Mouse (Mus musculus): ENCODE measurements around the gene Kcnq1. TPM values are rescaled to one million over a fixed set of nuclear protein-coding genes. Genes with fewer than 3 reads are reported as not detected.
A peak's percentile ranks its signal among the peaks of the same experiment; 100 is the strongest.

Gene Kcnq1
- polyA plus RNA-seq, 2 experiments, result 1.5 to 1.7 TPM

DNA sequence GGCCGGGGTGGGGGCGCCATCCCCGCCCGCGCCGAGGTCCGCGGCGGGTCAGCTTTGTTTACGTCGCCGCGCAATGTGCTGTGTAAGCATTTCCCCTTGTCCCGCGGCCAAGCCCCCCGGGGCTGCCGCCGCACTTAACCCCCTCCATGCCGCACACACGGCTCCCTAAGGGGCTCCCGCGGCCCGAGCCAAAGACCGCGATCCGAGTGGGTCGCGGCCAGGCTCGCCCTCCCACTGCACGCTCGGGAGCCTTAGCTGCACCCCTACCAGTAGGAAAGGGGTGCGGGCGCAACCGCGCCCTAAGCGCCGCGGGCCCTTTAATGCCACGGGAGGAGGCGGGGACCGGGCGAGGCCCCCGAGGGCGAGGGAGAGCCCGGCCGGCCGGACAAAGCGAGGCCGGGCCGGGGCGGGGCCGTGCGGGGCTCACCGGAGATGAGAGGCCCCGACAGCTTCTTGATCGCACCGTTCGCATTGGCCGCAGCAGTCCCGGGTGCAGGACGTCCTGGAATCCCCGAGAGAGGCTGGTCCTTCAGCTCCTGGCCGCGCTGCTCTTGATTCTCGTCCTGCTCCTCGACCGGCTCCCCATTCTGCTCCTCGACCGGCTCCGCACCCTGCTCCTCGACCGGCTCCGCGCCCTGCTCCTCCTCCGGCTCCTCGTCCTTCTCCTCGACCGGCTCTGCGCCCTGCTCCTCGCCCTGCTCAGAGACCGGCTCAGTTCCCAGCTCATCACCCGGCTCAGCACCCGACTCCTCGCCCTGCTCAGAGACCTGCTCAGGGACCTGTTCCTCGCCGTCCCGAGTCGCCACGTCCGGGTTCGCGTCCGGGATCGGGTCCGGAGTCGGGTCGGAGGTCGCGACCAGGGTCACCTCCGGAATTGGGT lies 353.4 kb downstream of the Kcnq1 start:
- peak overlapping the region; percentile 86 for H3K9ac ChIP-seq (ENCODE audit: low read depth, low read length, severe bottlenecking)
- H3K4me2 ChIP-seq (replicated peaks; ENCODE audit: low read depth, low read length, severe bottlenecking), result peak overlapping the region; percentile 49
- 37% methylated on average over 73 of the region's 100 CpGs for whole genome bisulfite sequencing
- peak overlapping the region; percentile 66 for H3K4me3 ChIP-seq (replicated peaks; ENCODE audit: low read length)
- ATAC-seq (ENCODE audit: low FRiP score, low read depth), result no peak
- peaks cover 20% of the 10 kb centered on the region for H3K36me3 ChIP-seq (ENCODE audit: control insufficient read depth, insufficient read depth, low read length)
- peaks cover 26% of the 10 kb centered on the region for H3K9me3 ChIP-seq (ENCODE audit: control insufficient read depth, low read length)
- H3K4me1 ChIP-seq (ENCODE audit: control insufficient read depth, insufficient read depth, low read length), result peaks cover 13% of the 10 kb centered on the region
- no peaks in the 10 kb centered on the region for H3K27me3 ChIP-seq (ENCODE audit: control insufficient read depth, insufficient read depth, low read length)
- TF ChIP-seq POLR2A (IDR thresholded peaks at IDR 0.05; ENCODE audit: borderline replicate concordance, extremely low read depth, insufficient read depth, insufficient read length), result 0 out of 2 replicates have a peak, but pooled peaks have one; percentile 13
- peak overlapping the region; percentile 84 for H3K27ac ChIP-seq (replicated peaks; ENCODE audit: low read depth, low read length)
- no peak for DNase-seq (ENCODE audit: low spot score)

DNA sequence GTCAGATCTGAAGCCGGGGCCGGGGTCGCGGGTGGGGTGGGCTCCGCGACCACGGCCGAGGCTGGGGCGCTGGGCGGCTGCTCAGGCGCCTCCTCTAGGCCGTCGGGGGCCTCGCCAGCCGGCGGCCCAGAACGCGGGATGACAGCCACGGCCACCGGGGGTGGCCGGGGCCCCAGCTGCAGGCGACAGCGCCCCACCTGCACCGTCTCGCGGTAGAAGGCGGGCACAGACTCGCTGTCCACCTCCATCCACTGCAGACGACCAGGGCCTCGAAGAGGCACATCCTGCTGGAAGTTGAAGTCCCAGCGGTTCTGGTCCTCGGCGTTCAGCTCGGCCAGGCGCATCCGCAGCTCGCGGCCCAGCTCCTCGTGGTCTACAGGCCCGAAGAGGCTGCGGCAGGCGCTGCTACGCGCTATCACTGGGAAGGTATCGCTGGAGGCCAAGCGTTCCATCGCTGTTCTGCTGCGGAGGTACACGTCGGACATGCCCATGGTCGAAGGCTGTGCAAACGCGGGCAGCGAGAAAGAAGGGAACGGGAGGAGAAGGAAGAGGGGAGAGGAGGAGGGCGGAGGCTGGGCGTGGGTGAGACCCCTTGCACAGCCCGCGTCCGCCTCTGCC lies 354.2 kb downstream of the Kcnq1 start:
- H3K9me3 ChIP-seq (ENCODE audit: control insufficient read depth, low read length), result peaks cover 26% of the 10 kb centered on the region
- H3K36me3 ChIP-seq (ENCODE audit: control insufficient read depth, insufficient read depth, low read length), result peaks cover 20% of the 10 kb centered on the region
- H3K27me3 ChIP-seq (ENCODE audit: control insufficient read depth, insufficient read depth, low read length), result no peaks in the 10 kb centered on the region
- DNase-seq (ENCODE audit: low spot score) (no peak), ATAC-seq (ENCODE audit: low FRiP score, low read depth) (no peak)
- H3K4me3 ChIP-seq (replicated peaks; ENCODE audit: low read length), result peak overlapping the region; percentile 66
- H3K27ac ChIP-seq (replicated peaks; ENCODE audit: low read depth, low read length), result peak overlapping the region; percentile 84
- TF ChIP-seq POLR2A (IDR thresholded peaks at IDR 0.05; ENCODE audit: borderline replicate concordance, extremely low read depth, insufficient read depth, insufficient read length), result no peak
- peak overlapping the region; percentile 86 for H3K9ac ChIP-seq (ENCODE audit: low read depth, low read length, severe bottlenecking)
- H3K4me1 ChIP-seq (ENCODE audit: control insufficient read depth, insufficient read depth, low read length), result peaks cover 17% of the 10 kb centered on the region
- WGBS, result 35% methylated on average over 45 of the region's 60 CpGs
- H3K4me2 ChIP-seq (replicated peaks; ENCODE audit: low read depth, low read length, severe bottlenecking), result peak overlapping the region; percentile 49

DNA sequence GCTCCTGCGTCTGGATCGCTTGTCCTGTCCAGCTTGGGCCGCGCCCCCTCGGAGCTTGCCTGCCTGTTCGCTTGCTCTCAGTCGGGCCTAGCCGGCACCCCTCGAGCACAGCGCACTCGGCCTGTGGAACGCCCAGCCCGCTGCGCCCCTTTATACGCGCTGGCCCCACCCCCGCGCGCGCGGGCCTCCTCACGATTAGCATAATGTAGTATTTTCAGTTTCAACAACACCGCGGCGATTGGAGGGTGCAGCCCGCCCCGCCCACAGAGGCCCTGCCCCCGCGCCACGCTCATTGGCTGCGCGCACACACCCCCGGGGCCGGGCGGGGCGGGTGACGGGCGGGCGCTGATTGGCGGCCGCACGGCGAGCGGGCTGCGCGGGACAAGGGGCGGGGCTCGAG lies 354.7 kb downstream of the Kcnq1 start, which contains the start of gene Cdkn1c:
Gene Cdkn1c (minus strand): TSS at position 177 of the 400 bp plus-strand sequence.
- Histone ChIP-seq H3K4me3 (replicated peaks; ENCODE audit: low read length) (peak within 1 kb of the TSS; percentile 66), H3K4me2 (replicated peaks; ENCODE audit: low read depth, low read length, severe bottlenecking) (peak within 1 kb of the TSS; percentile 49), H3K4me1 (ENCODE audit: control insufficient read depth, insufficient read depth, low read length) (peaks cover 21% of the 10 kb centered on the region), H3K27ac (replicated peaks; ENCODE audit: low read depth, low read length) (peak within 1 kb of the TSS; percentile 84), H3K27me3 (ENCODE audit: control insufficient read depth, insufficient read depth, low read length) (no peaks in the 10 kb centered on the region), H3K9me3 (ENCODE audit: control insufficient read depth, low read length) (peaks cover 26% of the 10 kb centered on the region), H3K36me3 (ENCODE audit: control insufficient read depth, insufficient read depth, low read length) (peaks cover 20% of the 10 kb centered on the region), H3K9ac (ENCODE audit: low read depth, low read length, severe bottlenecking) (peak within 1 kb of the TSS; percentile 86)
- 30% methylated on average over 25 of the region's 48 CpGs for WGBS
- DNase-seq (ENCODE audit: low spot score) (peak; percentile 90), ATAC-seq (ENCODE audit: low FRiP score, low read depth) (peak; percentile 80)
- TF ChIP-seq POLR2A (IDR thresholded peaks at IDR 0.05; ENCODE audit: borderline replicate concordance, extremely low read depth, insufficient read depth, insufficient read length), result peak; percentile 99

DNA sequence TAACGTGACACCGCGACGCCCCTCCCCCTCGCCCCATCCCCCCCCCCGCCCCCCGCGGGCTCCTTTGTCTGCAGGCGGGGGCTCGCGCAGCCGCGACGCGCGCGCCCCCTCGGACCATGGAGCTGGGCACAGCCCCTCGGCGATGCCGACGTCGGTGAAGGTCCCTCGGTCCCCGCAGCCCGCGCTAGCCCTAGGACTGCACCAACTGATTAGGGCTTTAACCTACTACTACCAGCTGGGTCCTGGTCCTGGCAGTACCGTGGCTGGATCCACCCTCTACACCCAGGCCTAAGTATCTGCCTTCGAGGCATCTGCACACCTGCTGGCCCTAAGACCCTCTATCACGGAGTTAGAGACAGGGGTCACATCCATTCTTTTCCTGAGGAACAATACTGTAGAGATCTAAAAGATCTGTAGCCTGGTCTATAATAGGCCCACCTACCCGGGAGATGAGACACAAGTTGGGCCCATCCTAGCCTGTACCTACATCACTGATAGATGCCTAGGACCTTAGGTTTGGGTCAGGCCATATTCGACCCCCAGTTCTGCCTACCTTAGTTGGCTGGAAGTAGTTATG lies 355.2 kb downstream of the Kcnq1 start:
- no peak for TF ChIP-seq POLR2A (IDR thresholded peaks at IDR 0.05; ENCODE audit: borderline replicate concordance, extremely low read depth, insufficient read depth, insufficient read length)
- Histone ChIP-seq H3K4me1 (ENCODE audit: control insufficient read depth, insufficient read depth, low read length) (peaks cover 26% of the 10 kb centered on the region), H3K4me3 (replicated peaks; ENCODE audit: low read length) (peak overlapping the region; percentile 24), H3K9me3 (ENCODE audit: control insufficient read depth, low read length) (peaks cover 26% of the 10 kb centered on the region), H3K9ac (ENCODE audit: low read depth, low read length, severe bottlenecking) (peak overlapping the region; percentile 40; the same call in 1 of the 2 replicates), H3K27me3 (ENCODE audit: control insufficient read depth, insufficient read depth, low read length) (no peaks in the 10 kb centered on the region), H3K36me3 (ENCODE audit: control insufficient read depth, insufficient read depth, low read length) (peaks cover 20% of the 10 kb centered on the region), H3K27ac (replicated peaks; ENCODE audit: low read depth, low read length) (peak overlapping the region; percentile 70), H3K4me2 (replicated peaks; ENCODE audit: low read depth, low read length, severe bottlenecking) (peak overlapping the region; percentile 47)
- 24% methylated on average over 14 of the region's 32 CpGs for WGBS
- no peak for DNase-seq (ENCODE audit: low spot score)
- peak; percentile 10 for ATAC-seq (ENCODE audit: low FRiP score, low read depth)

DNA sequence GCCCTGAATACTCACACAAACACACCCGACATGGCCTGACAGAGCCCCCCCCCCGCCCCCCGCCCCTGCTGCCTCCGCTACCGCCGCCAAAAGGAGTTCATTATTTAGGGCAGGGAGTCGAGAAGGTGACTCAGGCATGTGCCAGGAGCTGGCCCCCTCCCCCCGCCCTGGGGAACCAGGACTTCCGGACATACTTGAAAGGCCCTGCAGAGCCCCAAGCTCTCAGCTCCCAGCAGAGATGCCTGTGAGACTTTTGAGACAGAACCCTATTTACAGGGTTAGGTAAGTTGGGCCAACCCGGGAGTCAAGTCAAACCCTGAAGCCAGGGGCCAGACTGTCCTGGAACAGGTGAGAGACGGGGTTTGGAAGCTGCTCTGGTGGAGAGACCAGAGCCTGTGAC lies 355.8 kb downstream of the Kcnq1 start:
- H3K27me3 ChIP-seq (ENCODE audit: control insufficient read depth, insufficient read depth, low read length), result no peaks in the 10 kb centered on the region
- H3K36me3 ChIP-seq (ENCODE audit: control insufficient read depth, insufficient read depth, low read length), result peaks cover 20% of the 10 kb centered on the region
- TF ChIP-seq POLR2A (IDR thresholded peaks at IDR 0.05; ENCODE audit: borderline replicate concordance, extremely low read depth, insufficient read depth, insufficient read length), result no peak
- peaks cover 29% of the 10 kb centered on the region for H3K4me1 ChIP-seq (ENCODE audit: control insufficient read depth, insufficient read depth, low read length)
- H3K9ac ChIP-seq (ENCODE audit: low read depth, low read length, severe bottlenecking), result 0 out of 2 replicates have a peak overlapping the region, but pooled peaks have one; percentile 40
- peak overlapping the region; percentile 70 for H3K27ac ChIP-seq (replicated peaks; ENCODE audit: low read depth, low read length)
- WGBS, result 42% methylated on average over 11 of the region's 11 CpGs
- DNase-seq (ENCODE audit: low spot score) (no peak), ATAC-seq (ENCODE audit: low FRiP score, low read depth) (no peak)
- H3K4me3 ChIP-seq (replicated peaks; ENCODE audit: low read length), result no peak overlapping the region
- H3K9me3 ChIP-seq (ENCODE audit: control insufficient read depth, low read length), result peaks cover 26% of the 10 kb centered on the region
- peak overlapping the region; percentile 47; the same call in 1 of the 2 replicates for H3K4me2 ChIP-seq (replicated peaks; ENCODE audit: low read depth, low read length, severe bottlenecking)
